Mouse (Mus musculus): ENCODE data around the gene Fcer2a.
A peak's percentile ranks its signal among the peaks of the same experiment; 100 is the strongest.

DNA sequence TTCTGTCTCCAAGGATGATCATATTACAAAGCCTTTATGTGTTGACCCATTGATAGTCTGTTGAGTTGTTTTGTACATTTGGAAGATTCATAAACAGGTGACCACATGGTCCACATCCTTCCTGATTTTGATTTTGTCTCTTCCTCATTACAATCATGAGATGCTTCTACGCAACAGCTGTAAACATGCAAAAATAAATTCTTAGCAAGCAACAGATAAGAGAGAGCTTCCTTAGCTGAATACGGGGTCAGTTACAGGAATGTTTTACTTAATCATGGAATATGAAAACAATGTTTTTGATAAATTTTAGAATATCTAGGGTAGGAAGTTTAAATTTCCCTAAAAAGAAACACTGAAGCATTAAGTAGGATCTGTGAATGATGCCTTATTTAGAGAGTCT is 43.0 kb upstream of the Fcer2a start:
- TF ChIP-seq CTCF (IDR thresholded peaks at IDR 0.05; ENCODE audit: low read depth) (no peak), EP300 (IDR thresholded peaks at IDR 0.05; ENCODE audit: low read depth) (peak; percentile 81)

Data from liver, postnatal 0 days (tissue).